Mouse (Mus musculus): ENCODE measurements around the gene Arid5b.

DNA sequence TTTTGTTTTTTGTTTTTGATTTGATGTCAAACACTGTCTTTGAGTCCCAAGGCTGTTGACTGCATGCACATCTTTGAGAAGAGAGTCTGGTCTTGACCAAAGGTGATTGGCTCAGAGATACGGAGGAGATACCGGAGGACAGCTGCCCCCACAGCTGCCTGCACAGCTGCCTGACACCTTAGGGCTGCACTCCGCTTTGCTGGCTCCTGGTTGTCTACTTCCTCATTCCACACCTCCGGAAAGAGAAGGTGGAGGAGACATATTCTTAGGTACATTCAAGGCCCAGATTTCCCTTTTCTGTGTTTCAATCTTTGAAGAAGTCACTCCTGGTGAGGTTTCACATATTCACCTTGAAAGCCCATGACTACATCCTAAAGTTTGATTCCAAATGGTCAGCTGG is 25.9 kb downstream of the Arid5b start:
- TF ChIP-seq CTCF (IDR thresholded peaks at IDR 0.05; ENCODE audit: low read depth) (no peak), EP300 (IDR thresholded peaks at IDR 0.05; ENCODE audit: low read depth) (no peak)

Data from liver, embryonic 14.5 days (tissue).